Mouse (Mus musculus): ENCODE measurements around the gene Ecel1. TPM values are rescaled to one million over a fixed set of nuclear protein-coding genes. Genes with fewer than 3 reads are reported as not detected.

The Ecel1 gene
- total RNA-seq (2023) = not detected

DNA sequence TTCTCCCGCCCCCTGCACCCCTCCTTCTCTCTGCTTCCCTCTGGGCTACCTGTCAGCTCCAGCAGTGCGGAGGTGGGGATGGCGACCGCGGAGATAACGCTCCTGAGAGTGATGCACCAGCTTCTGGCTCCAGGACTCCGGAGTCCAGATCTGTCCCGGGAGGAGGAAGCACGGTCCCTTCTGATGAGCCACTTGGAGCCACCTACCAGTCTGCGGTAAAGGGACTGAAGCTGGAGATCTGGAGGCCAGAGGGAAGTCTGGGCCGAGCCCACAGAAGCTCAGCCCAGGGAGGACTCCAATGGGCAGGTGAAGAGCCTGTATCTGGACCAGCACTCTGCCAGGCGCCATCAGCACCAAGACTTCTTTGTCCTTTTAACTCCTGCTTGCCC lies at the start of gene Ecel1:
TSS of gene Ecel1 (minus strand) at position 323 of the 389 bp plus-strand sequence.

GRCm38 (mm10) chr1:87204465-87204864 lies 48.1 kb upstream of the Ecel1 start, which contains the start of gene Chrng:
Chrng (plus strand) TSS chr1:87204657.

GRCm38 (mm10) chr1:87190429-87190828 lies 34.1 kb upstream of the Ecel1 start, which contains the start of gene Chrnd:
Chrnd (plus strand) TSS chr1:87190607.

GRCm38 (mm10) chr1:87183013-87183412 lies 26.7 kb upstream of the Ecel1 start, which contains the start of gene Prss56:
Prss56 (plus strand) TSS chr1:87183313.

GRCm38 (mm10) chr1:87124673-87125072 lies 31.6 kb downstream of the Ecel1 start, which contains the start of gene Akp3:
Akp3 (plus strand) TSS chr1:87124973.

GRCm38 (mm10) chr1:87101411-87101810 lies 54.9 kb downstream of the Ecel1 start, which contains the start of gene Alpi:
Alpi (minus strand) TSS chr1:87101606.

Other genes starting within 250 kb of the Ecel1 start
- gene Alppl2, start 66.6 kb downstream of the Ecel1 start, total RNA-seq (2023) = not detected
- gene Alpi, start 54.9 kb downstream of the Ecel1 start, total RNA-seq (2023) = not detected
- gene Akp3, start 31.5 kb downstream of the Ecel1 start, total RNA-seq (2023) = not detected
- not detected for gene Prss56, start 26.8 kb upstream of the Ecel1 start, total RNA-seq (2023)
- not detected for gene Chrnd, start 34.1 kb upstream of the Ecel1 start, total RNA-seq (2023)
- not detected for gene Chrng, start 48.1 kb upstream of the Ecel1 start, total RNA-seq (2023)
- gene Eif4e2, start 57.4 kb upstream of the Ecel1 start, total RNA-seq (2023) = 10 to 100 TPM; 61.6 to 73.4 TPM
- gene Efhd1, start 107.8 kb upstream of the Ecel1 start, total RNA-seq (2023) = under 1 TPM in 1 of 2 experiments, not detected in 1; 0.27 TPM
- gene Gigyf2, start 170.5 kb upstream of the Ecel1 start, total RNA-seq (2023) = 10 to 100 TPM; 63.9 to 65.2 TPM
- gene Kcnj13, start 238.2 kb upstream of the Ecel1 start, total RNA-seq (2023) = not detected

Data from neutrophil, adult 59 days (primary cell).